Mouse (Mus musculus) Muller cell, postnatal 12 days (primary cell): ENCODE results near the gene Gm49318.

Experiments used
- DNase-seq: peaks from one replicate; pipeline ENCODE4 v3.0.0-alpha.2; 2015; ENCODE audit errors: inconsistent ontology term

Gene Gm49318

DNA sequence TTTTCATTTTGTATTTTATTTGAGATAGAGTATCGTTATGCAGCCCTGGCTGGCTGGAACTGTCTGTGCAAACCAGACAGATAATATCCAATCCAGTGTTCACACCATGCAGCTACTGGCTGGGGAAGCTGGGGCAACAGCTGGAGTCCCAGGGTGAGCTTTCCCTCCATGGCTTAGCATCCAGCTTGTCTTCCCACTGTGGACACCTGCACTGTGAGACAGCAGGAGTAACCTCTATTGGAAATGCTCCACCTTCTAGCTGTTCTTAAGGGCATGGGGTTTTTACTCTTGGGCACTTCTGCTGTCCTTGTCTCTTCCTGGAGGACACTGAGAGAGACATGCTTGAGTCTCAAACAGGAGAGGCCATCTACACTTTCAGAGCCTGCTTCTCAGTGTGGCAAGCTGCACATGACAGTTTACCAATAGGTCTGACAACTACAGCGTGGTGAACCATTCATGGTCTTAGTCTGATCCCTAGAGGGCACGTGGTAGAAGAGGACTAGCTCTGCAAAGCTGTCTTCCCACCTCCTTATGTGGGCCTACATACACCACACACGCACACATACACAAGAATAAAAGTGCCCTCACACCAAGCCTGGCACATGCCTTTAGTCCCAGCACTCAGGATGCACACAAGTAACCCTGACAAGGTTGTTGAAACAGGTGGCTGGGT is 1.0 kb downstream of the Gm49318 start:
- no peak for DNase-seq

DNA sequence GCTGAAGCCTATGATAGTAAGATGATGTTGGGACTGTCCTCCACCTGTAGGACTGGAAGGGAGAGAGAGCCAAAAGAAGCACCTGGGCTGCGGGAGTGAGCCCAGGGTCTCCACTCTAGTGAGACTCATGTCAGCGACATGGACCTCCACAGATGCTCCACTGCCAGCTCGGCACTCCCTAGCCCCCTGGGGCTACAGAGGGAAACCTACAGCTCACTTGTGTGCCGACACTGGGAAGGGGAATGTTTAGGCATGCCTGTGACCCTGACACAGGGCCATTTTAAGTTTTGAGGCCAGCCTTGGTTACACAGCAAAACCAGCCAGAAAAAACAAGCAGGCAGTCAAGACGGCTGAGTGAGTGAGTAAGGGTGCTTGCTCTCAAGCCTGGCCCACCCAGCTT is 3.9 kb downstream of the Gm49318 start:
- DNase-seq: no peak

DNA sequence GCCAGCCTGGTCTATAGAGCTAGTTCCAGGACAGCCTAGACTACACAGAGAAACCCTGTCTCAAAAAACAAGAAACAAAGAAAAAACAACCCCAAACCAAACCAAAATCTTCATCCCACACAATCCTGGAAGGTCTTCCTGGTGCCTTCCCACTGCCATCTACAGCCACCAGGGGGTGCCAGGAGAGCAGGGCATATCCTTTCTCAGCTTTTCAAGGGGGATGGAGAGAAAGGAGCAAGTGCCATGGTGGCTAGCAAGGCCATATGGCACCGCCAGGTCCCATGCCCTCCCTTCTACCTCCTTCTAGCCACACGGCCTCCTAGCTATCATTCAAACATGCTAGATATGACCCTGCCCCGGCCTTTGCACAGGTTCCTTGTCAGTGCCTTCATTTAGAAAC is 4.6 kb downstream of the Gm49318 start:
- DNase-seq: peak; percentile 58

DNA sequence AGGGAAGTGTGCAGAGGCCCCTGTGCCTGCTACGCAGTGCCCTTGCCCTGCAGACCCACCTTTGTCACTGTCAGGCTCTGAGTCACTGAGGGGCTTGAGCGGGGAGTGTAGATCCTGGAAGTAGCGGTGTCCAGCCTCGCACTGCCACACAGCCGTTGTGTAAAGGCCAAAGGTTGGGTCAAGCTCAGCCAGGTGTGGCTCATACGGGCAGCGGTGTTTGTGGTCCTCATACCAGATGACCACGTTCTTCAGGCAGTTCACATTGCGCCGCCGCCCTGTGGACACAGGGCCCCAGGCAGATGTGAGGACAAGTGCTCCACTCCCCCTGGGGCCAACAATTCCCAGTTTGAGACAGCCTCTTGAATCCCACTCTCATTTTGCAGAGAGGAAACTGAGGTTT is 5.4 kb downstream of the Gm49318 start:
- no peak for DNase-seq

DNA sequence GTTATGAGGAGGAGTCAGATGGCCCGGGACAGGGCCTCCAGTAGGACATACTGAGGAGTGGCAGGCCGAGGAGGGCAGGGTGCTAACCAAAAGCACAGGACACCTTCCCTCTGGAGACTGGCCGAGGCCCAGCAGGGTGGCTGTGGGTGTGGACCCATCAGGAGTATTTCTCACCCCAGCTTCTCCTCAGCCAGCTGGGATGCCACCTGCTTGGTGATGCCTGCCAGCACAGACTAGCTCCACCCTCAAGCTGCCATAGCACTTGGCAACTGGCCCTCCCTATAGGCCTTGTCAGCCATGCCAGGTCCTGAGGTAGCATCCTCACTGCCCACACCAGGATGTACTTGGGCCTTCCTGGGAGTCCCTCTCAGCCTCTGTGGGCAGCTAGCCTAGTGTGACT is 6.7 kb downstream of the Gm49318 start:
- DNase-seq: no peak

DNA sequence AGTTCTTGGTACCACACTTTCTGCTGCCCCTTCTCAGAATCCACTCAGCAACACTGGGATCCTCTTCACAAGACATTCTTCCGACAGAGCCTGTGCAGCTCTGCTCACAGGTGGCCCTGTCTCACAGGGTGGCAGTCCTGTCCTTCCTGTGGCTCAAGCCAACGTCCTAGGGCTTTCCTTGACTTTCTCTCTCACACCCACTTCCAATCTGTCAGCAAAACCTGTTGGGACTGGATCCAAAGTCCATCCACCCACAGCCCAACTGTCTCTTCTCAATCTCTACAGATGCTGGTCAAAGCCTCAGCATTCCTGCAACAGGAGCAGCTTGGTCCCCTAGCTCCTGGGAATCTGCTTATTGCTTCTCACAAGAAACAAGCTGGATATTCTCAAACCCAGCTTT is 9.7 kb downstream of the Gm49318 start:
- no peak for DNase-seq

DNA sequence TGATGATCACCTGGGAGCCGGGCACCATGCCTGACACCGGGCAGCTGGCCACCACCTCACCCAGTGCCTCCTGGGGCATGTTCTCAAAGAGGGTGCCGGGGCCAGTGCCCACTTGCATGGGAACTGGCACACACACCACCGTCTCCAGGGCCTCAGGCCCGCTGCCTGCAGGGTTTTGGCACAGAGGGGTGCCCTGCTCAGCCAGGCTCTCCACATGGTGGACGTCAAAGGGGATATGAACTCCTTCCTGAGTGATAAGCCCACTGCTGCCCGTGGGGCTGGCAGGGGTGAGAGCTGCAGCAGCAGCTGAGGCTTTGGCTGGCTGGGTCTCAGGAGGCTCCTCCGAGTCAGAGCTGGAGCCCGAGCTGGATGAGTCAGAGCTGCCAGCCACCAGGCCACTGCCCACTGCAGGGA is 13.0 kb downstream of the Gm49318 start:
- DNase-seq: peak; percentile 47

DNA sequence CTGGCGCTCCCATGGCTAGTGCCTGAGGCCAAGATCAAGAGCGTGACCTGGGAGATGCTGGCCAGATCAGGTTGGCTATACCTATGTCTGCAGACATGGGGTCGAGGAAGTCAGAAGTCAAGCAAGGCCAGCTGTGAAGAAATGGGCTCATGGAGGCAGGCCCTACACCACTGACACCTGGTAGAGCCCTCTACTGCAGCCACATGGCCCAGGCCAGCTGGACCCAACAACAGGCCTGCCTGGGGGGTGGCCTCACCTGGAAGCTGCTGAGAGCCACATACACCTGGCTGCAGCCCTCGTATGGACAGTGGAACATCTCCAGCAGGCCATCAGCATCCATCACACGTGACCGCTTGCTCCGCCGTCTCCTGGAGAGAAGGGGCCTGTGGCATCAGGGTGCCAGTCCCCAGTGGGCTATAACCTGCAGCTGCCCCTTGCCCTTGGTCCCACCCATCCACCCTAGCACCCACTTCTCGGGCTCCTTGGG is 14.0 kb downstream of the Gm49318 start:
- no peak for DNase-seq

DNA sequence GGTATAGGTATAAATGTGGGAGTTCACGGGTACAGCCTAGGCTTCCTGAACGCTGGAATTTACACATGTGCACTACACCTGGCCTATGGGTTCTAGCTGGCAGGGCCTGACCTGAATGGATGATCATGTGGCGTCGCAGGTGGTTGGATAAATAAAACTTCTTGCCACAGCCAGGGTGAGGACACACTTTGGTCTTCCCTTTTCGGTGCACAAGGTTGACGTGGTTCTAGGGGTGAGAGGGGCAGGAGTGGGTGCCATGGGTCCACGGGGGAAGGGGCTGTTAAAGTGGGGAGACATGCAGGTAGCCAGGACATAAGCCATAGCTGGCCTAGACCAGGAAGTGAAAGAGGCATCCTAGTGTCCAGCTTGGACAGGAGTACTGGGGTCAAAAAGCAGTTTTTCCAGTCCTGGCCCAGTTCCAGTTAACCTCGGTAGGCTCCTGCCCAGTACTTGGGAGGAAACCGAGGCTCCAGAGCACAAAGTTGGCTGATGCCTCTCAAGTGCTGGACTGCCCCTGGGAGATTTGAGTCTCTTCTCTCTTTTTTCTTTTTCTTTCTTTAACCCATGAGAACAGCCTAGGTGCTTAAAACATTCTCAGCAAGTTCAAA is 14.7 kb downstream of the Gm49318 start:
- no peak for DNase-seq

DNA sequence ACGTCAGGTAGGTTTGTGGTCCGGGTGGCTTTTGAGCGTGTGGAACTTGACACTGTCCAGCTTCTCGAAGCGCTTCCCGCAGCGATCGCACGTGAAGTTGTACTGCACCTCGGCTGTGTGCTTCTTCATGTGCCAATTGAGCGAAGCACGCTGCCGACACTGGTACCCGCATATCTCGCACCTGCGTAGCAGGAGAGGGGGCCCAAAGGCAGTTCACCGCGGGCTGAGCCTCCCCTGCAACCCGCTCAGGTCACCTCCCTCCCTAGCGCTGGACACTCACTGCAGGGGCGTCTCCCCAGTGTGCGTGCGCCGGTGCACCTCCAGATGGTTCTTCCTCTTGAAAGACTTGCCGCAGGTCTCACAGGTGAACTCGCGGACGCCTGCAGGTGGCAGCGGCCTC is 15.3 kb downstream of the Gm49318 start:
- no peak for DNase-seq

DNA sequence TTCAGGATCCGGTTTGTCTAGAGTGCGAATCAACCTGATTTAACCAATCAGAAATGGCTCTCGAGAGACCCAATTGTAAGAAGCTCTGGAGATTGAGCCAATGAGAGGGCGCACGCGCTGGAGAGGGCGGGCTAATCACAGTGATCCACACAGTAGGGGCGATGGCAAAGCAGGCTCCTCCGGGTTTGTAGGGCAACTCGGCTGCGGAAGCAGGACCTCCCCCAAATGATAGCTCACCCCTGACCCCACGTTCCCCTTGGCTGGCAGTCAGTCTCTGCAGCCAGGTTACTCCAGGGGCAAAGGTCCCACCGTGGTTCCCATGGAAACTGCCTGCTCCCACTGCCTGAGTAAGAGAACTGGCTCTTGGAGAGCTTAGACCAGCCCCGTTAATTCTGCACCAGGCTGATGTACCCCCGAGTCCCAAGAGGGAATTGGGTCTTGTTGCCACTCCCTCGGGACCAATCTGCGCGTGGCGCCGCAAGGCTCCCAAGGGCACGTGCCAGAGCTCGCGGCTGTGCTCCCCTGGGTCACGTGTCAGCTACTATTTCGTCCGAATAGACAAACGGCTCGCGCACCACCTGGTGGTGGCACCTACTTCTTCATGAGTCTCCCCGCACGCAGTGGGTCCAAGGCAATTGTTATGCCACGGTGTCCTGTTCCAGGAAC is 16.5 kb downstream of the Gm49318 start:
- DNase-seq: peak; percentile 81

DNA sequence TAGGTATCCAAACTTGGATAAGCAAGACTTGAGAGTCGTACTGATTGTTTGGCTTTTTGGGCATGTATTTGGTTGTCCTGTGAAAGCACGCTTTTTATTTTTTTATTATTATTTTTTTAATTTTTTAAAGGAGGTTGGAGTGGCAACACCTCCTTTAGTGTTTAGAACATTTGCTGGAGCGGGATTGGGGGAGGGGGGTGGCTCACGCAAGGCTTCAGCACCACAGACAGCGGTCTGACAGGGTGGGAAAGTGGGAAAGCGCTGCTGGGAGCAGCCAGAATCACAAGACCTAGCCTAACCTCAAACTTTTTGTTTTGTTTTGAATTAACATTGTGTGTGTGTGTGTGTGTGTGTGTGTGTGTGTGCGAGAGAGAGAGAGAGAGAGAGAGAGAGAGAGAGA is 17.4 kb downstream of the Gm49318 start:
- DNase-seq: peak; percentile 32

DNA sequence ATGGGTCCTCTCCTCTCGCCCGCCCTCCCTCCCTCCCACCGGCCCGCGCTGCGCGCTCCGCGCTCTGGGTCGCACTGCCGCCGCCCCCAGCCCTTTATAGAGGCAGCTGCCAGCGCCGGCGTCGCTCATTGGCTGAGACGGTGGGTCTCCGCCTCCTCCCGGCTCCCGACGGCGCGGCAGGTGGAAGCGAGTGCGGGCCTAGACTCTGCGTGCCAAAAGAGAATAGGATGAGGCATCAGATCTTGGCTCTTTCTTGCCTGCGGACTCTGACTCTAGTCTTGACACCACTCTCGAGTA is 19.2 kb downstream of the Gm49318 start, which contains the start of gene Elavl3:
Elavl3 (minus strand) TSS at position 66 of the 297 bp plus-strand sequence.
- DNase-seq: peak; percentile 12

DNA sequence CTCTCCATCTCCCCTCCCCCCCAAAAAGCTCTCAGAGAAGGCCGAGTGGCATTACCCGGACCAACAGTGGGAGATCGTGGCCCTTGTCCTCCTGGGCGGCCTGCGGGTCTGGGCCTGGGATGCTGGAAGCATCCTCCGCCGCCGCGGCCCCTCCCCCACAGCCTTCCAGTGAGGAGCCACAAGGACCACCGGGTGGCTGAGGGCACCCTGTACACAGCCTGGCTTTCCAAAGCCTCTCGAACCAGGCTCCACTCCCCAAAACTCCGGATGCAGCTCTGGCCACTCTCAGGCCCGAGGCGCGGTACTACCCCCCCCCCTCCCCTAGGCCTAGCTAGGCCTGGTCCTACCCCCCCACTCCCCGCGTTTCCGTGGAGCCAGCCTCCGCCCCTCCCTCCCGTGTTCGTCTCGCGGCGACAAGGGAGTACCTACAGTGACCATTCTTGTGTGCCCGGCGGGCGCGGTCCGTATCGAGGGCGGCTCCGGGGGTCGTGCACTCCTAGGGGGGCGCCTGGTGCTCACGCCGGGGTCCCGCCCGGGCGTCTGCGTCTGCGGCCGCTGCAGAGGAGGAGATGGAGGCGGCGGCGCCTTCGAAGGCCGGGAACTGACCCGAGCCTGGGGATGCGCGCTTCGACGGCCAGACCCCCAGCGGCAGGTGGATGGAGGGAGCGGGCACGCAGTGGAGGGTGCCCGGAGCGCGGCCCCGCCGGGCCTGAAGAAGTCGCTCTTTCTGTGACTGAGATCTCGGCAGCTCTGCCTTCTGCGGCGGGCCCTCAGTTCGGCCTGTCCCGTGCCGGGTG is 19.7 kb downstream of the Gm49318 start:
- DNase-seq: no peak

DNA sequence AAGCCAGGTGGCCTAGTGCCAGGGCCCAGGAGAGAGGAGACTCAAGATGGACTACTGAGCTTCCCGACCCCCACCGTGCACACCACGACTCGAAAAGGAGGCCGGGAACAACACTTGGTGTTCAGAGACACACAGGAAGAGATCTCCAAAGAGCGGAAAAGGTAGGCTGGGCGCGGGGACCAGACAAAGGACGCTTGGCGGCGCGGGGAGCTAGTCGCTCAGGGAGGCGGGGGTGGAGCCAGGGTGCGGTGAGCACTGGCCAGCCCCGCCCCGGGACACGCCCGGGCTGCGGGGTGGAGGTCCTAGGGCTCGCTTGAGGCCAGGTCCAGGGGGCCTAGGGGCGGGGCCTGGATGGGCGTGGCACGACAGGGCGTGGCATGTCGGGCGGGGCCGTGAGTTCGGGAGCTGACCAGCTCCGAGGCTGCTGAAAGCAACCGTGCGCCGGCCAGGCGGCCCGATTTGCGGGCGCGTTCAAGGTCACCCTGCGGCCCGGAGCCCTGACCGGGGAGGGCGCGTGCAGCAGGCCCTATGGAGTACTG is 20.6 kb downstream of the Gm49318 start:
- DNase-seq: peak; percentile 28

DNA sequence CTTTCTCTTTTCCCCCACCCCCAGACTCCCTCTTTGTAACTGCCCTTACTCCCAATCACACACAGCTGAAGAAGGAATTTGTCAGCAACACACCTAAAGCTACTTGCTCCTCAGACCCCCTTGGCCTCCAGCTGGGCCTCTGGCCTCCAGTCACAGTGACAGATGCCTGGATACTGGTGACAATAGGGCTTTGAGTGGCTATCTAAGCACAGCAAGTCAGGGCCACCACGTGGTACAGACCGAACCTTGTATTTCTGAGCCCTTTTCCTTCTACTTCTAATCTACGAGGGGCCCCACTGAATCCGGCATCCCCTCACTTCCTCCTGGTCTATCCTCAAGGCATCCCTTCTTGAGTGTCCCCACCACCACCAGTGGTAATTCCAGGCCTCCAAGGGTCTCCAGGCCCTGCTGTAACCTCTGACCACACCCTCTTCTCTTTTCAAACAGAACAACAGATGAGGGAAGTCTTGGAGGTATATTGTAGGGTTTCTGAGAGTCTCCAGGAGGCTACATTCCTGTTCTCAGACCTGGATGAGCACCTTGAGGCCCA is 21.3 kb downstream of the Gm49318 start:
- no peak for DNase-seq

DNA sequence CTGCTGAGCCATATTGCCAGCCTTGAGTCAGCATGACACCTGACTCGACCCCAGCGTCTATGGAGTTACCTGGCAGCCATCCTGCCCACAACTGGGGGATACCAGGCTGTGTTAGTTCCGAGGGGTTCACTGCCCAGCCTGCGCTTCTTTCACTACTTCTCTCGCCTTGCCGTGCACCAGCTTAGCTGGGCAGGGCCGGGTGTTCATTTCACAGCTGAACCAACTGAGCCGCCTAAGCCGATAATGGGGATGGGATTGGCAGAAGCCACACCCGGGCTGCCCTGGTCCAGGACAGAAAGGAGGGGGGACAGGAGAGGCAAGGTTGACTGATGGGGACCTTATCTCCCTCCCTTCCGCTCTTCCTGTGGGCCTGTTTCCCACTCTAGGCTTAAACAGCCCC is 21.7 kb downstream of the Gm49318 start:
- DNase-seq: no peak

DNA sequence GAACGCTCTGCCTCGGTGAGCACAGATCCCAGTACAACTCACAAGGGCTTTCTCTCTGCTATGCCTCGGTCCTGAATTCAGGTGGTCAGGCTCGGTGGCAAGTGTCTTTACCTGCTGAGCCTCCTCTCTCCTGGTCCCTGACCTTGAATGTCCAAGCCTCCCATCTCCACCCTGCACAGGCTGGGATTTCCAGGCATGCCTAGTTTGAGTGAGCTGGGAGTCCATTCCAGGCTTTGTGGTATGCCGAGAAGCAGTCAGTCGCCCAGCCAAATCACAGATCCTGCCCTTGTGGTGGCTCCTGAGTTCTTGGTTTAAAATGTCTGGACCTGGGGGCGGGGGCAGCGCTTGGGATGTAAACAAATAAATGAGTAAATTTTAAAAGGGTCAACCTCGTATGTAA is 23.7 kb downstream of the Gm49318 start:
- DNase-seq: no peak

DNA sequence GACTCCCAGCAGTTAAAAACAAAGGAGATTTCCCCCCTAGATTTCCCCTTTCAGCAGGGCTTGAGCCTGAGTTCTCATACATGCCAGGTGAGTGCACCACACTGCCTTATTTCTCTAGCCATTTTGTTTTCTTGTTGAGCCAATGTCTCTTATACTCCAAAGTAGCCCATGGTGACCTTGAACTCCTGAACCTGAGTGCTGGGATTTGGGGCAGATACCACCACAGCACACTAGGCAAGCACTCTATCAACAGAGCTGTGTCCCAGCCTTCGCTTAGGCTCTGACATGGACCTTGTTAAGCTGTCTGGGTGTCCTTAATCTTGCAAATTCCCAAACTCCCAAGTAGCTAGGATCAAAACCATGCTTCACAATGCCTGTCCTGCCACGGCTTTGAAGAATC is 29.2 kb downstream of the Gm49318 start:
- DNase-seq: no peak

DNA sequence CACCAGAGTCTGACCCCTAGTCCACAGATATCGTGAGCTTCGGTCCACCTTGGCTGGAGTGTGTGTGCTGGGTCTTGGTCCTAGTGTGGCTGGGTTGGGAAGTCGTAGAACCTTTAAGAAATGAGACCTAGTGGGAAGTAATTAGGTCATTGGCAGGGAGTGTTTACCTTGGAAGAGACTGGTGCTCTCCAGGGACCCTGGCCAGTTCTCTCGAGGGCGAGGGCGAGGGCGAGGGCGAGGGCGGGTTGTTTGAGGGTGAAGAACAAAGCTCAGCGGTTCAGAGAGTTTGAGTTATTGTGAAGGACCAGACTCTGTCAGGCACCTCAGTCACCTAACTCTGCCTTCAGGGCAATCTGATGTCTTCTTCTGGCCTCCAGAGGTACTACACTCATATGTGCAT is 33.2 kb downstream of the Gm49318 start:
- no peak for DNase-seq

DNA sequence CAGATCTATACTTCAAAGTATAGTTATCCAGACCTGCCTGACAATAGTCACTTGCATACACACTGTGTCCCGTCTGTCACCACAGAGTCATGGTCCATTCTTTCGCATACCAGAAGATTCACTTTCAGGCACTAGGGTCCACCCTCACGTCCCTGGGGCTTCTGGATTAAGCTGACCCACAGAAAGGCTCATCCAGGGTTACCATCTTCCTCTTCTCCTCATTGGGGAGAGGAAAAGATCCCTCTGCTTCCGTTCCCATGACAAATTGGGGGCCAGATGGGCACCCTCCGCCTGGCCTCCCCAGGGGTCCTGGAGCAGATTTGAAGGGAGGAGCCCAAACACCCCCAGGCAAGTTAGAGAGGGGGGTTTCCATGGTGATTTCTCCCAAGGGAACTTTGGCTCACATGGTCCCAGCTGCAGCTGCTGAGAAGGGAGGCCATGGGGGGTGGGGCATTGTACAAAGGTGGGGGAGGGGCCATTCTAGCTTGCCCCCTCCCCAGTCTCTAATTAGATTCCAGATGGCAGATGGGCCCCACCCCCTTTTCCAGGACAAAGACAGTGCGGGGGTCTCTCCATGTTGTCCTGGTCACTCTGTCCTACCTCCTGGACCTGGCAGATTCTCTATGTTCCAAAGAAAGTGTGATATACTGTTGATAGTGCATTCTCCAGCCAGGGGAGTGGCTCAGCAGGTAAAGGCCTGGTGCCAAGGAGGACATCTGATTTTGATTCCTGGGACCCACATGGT is 35.6 kb downstream of the Gm49318 start:
- DNase-seq: no peak
